Mouse (Mus musculus) Muller cell, postnatal 12 days (primary cell): ENCODE measurements around the gene Eif3i.
"Not testable (repeated sequence)": the region's sequence is repeated elsewhere in the genome, so short reads cannot be mapped to it uniquely, and the experiment has no call there.

Experiments used
- DNase-seq: peaks from one replicate; pipeline ENCODE4 v3.0.0-alpha.2; 2015; ENCODE audit errors: inconsistent ontology term

Gene Eif3i

GRCm38 (mm10) chr4:129573430-129573829 is 27.0 kb downstream of the Eif3i start, which contains the start of gene Lck:
Lck (minus strand) TSS chr4:129573641.
- DNase-seq, result no peak

- no peak for DNase-seq
Measured at GRCm38 (mm10) chr4:129573093-129573370, 27.4 kb downstream of the Eif3i start.

DNA sequence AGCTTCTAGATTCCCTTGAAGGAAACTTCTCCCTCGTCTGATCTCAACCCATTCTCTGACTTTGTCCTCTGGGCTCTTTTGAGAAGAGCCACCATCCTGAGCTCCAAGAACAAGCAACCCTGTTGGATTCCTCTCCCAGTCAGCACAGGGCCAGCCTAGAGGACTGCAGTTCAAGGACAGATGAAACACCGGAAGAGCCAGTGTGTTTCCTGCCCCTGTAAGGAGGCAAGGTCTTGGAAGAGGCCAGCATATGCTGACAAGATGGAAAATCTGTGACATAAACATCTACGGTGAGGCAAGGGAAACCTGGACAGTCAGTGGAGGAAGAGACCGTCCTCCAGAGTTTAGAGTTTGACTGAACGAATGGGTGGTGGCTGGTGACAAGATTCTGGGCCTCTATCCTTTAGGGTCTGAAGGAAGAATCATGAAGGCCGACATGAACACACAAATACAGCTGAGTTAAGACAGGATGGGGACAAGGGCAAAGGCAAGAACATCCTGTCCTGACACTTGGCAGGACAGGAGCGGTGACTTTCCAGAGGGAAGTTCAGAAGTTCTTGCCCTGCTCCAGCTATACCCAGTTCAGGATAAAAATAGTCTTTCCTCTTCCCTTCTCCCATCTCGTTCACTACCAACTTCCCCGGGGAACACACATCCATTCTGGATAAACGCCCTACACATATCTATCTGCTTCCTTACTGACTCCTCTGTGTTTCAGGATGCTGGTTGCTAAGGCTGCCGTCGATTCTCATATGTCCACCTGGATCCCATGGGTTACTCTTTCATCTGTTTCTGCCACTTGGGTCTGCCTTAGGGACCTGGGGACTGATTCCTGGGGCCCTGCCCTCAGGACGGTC is 28.0 kb downstream of the Eif3i start:
- no peak for DNase-seq

- no peak for DNase-seq
Measured at GRCm38 (mm10) chr4:129571551-129572084, 28.8 kb downstream of the Eif3i start.

- no peak for DNase-seq
Measured at GRCm38 (mm10) chr4:129570028-129570427, 30.4 kb downstream of the Eif3i start.

GRCm38 (mm10) chr4:129568366-129568765 is 32.1 kb downstream of the Eif3i start:
- no peak for DNase-seq

- no peak for DNase-seq
Measured at GRCm38 (mm10) chr4:129565139-129565538, 35.3 kb downstream of the Eif3i start.

DNA sequence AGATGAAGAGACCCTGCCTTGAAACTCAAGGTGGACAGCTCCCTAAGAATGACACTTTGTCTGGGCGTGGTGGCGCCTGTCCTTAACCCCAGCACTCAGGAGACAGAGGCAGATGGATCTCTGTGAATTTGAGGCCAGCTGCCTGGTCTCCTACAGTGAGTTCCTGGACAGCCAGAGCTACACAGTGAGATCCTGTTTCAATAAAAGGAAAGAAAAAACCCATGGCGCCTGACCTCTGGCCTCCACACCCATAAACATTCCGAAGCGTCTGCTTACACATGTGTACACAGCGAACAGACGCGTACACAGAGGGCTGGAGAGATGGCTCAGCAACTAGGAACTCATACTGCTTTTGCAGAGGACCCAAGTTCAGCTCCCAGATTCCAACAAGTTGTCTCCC is 36.7 kb downstream of the Eif3i start:
- no peak for DNase-seq

DNA sequence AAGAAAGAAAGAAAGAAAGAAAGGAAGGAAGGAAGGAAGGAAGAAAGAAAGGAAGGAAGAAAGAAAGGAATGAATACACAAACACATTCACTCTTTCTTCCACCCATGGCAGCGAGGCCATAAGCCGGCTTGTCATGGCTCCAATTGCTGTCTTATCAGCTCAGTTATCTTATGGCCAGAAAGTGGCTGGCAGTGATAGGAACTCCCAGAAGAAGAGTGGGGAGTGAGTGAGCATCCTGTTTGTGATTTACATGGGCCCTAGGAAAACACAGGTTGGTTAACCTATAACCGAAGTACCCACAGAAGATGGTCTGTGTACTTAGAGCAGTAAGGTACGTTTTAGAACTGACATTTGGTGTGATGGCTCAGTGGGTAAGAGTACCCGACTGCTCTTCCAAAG is 39.3 kb downstream of the Eif3i start:
- no peak for DNase-seq

DNA sequence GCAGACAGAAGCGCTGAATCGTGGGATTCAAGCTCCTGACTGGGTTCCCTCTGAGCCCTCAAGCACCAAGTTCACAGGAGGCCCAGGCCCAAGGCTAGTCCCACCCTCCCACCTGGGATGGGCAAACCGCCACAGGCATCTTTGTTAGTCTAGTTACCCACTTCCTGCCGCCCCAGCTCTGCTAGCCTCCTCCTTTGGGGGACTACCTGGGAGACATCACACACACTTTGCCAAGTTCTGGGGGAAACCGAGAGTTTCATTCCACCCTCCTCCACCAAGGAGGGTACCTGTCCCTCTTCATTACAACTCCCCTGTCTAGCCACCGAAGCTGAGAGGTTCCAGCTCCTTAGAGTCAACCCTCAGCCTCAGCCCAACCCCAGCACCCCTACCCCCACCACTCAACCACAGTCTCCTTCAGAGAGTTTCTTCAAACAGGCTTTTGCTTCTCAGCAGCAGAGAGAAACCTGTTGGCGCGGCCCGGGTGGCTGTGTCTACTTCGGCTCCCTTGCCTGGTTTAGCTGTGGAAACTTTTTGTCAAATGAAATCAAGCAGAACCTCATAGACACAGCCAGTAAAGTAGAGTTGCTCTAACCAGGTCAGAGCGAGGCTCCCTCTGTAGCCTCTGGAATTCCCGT is 42.0 kb downstream of the Eif3i start:
- DNase-seq, result no peak

DNA sequence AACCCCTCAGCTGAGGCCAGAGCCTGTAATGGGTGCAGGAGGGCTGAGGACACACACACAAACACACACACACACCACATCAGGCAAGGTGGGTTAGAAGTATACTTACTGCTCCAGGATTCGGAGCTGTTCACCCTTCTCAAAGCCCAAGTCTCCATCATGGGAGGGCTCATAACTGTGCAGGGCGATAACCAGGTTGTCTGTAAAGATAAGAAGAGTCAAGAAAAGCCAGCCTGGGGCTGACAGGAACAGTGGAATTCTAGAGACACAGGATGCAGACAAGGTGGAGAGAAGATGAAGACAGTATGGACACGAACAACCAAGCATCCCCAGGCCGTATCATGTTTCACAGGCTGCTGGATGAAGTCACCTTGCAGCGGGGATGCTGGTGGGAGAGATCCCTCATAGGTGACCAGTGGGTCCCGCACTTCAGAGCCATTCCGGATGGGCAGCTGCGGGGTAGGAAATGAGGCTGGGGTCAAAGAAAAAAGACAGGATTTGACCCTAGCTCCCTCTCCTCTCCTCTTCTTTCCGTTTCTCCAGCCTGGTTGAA is 43.1 kb downstream of the Eif3i start:
- DNase-seq, result no peak

DNA sequence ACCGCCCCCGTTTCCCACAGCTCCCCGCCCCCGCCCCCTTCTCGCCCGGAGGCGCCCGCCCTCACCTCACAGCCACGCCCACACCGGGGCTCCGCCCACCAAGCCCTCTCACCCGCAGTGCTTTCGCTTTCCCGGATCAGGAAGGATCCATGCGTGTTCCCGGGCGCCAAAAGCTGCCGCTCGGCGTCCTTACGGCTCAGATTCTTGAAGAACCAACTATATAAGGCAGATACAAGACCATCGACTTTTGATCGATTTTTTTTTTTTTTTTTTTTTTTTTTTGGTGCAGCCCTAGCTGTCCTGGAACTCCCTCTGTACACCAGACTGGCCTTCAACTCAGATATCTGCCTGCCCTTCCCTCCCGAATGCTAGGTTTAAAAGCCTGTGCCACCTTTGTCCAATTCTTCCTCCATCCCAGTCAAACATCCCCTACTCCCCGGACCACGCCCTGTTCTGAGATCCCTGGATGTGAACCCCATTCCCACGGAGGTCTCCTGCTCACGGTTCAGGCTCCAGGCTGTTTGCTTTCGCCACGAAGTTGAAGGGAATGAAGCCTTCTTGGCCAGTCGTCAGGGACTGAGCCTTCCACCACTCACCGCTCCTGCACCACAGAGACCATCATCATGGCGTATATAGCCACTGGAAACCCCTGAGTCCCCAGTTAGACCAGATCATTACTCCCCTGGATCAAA is 43.8 kb downstream of the Eif3i start:
- peak; percentile 94 for DNase-seq

- no peak for DNase-seq
Measured at GRCm38 (mm10) chr4:129555862-129556531, 44.5 kb downstream of the Eif3i start.

GRCm38 (mm10) chr4:129555421-129555861 is 45.0 kb downstream of the Eif3i start:
- DNase-seq, result peak; percentile 11

GRCm38 (mm10) chr4:129554512-129554911 is 45.9 kb downstream of the Eif3i start:
- DNase-seq, result not testable (repeated sequence)

GRCm38 (mm10) chr4:129550295-129550694 is 50.2 kb downstream of the Eif3i start:
- DNase-seq, result no peak

- DNase-seq, result no peak
Measured at GRCm38 (mm10) chr4:129549306-129549705, 51.1 kb downstream of the Eif3i start.

GRCm38 (mm10) chr4:129547631-129548030 is 52.8 kb downstream of the Eif3i start:
- DNase-seq, result not testable (repeated sequence)

DNA sequence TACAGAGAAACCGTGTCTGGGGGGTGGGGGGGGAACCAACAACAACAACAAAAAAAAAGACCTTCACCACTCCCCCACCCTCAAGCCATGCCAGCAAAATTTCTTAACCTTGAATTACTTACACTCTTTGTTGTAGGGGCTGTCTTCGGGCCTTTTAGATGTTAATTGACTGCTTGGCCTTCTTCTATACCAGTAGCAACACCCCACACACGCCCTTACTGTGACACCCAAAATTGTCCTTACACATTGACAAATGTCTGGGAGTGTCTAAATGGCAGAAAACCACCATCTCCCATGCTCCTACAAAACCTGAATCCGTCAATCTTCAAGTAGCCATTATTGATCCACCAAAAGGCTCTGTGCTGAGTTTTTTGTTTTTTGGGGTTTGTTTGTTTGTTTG is 56.3 kb downstream of the Eif3i start:
- no peak for DNase-seq

- peak; percentile 100 for DNase-seq
Measured at GRCm38 (mm10) chr4:129542592-129543141, 57.8 kb downstream of the Eif3i start, which contains the start of gene Hdac1. Hdac1 (minus strand) TSS chr4:129542713.
